ENCODE assay signal across 8 mouse cellular contexts in the genomic region with DNA sequence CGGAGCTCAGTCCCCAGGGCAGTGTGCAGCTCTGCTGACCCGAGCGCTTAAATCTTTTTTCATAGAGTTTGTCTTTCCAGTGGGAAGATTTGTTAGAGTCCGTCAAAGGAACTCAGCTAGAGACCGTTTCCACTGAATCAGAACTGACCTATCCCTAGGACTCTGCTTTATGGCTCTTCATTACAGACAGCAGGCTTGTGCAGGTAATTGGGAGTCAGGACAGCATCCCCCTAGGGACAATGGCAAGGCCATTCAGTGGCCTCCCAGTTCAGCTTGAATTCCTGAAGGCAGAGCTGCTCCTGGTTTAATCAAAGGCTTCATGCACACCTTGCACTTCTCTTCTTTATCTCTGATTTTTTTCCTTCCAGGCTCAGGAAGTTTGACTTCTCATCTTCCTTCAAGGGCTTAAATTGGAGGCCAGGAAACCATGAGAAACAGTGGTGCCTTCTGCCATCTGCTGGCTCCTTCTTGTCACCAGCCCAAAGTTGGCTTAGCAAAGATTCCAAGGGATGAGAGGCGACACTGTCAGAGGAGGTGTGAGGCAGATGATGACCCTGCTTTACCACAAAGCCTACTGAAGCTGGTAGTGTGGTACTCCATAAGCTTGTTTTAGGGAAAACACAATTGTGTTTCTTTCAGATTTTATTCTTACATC.
A peak's percentile ranks its signal among the peaks of the same experiment; 100 is the strongest.
DNase-seq lines count a peak whose midpoint lies in the region; ATAC-seq and TF ChIP-seq lines count a peak whose summit lies in the region.

No protein-coding gene starts in this region.

- H3K9me3 ChIP-seq in forebrain, embryonic 13.5 days (replicated peaks), result no peaks in the 10 kb centered on the region
- no peaks in the 10 kb centered on the region for H3K9me3 ChIP-seq in forebrain, embryonic 15.5 days
- H3K9me3 ChIP-seq in hindbrain, postnatal 0 days (ENCODE audit: low read length), result no peaks in the 10 kb centered on the region
- no peaks in the 10 kb centered on the region for H3K9me3 ChIP-seq in midbrain, embryonic 13.5 days

- peak; percentile 30 for DNase-seq in 3T3-L1 (ENCODE audit: low read depth, low spot score)
- peak; percentile 86 for DNase-seq in hindbrain, postnatal 0 days (ENCODE audit: low spot score)
- no peak for DNase-seq in c-Kit-positive CD71-positive TER-119-positive erythroid progenitor cells, embryonic 14.5 days (ENCODE audit: low spot score)
- no peak for DNase-seq in testis, postnatal 14 days (ENCODE audit: low spot score)

- no peak overlapping the region for H3K27ac ChIP-seq in forebrain, embryonic 13.5 days
- no peak overlapping the region for H3K27ac ChIP-seq in forebrain, embryonic 15.5 days (replicated peaks)
- no peak overlapping the region for H3K27ac ChIP-seq in hindbrain, postnatal 0 days
- no peak overlapping the region for H3K27ac ChIP-seq in midbrain, embryonic 13.5 days

- TF ChIP-seq CTCF in hindbrain, postnatal 0 days (IDR thresholded peaks at IDR 0.05; ENCODE audit: low read depth), result peak; percentile 88

- H3K4me1 ChIP-seq in forebrain, embryonic 13.5 days, result peaks cover 13% of the 10 kb centered on the region
- peaks cover 7% of the 10 kb centered on the region for H3K4me1 ChIP-seq in forebrain, embryonic 15.5 days
- no peaks in the 10 kb centered on the region for H3K4me1 ChIP-seq in hindbrain, postnatal 0 days (ENCODE audit: insufficient read depth, low read length)
- H3K4me1 ChIP-seq in midbrain, embryonic 13.5 days (replicated peaks), result peaks cover 8% of the 10 kb centered on the region

- ATAC-seq in forebrain, embryonic 13.5 days, result peak; percentile 60
- no peak; the same call in 1 of the 2 replicates for ATAC-seq in forebrain, embryonic 15.5 days (replicated peaks)
- ATAC-seq in common myeloid progenitor, adult 5-6 weeks (replicated peaks; ENCODE audit: low read depth, poor library complexity, severe bottlenecking), result 0 out of 2 replicates have a peak, but pooled peaks have one; percentile 39
- ATAC-seq in hindbrain, postnatal 0 days, result peak; percentile 61
- ATAC-seq in midbrain, embryonic 13.5 days, result peak; percentile 71

- H3K9ac ChIP-seq in forebrain, embryonic 13.5 days, result no peak overlapping the region
- no peak overlapping the region for H3K9ac ChIP-seq in forebrain, embryonic 15.5 days (replicated peaks)
- H3K9ac ChIP-seq in hindbrain, postnatal 0 days (replicated peaks; ENCODE audit: low read length), result no peak overlapping the region
- H3K9ac ChIP-seq in midbrain, embryonic 13.5 days (replicated peaks), result no peak overlapping the region

- 41% methylated on average over 6 of the region's 6 CpGs for WGBS in forebrain, embryonic 13.5 days
- 56% methylated on average over 6 of the region's 6 CpGs for WGBS in forebrain, embryonic 15.5 days
- 58% methylated on average over 6 of the region's 6 CpGs for WGBS in hindbrain, postnatal 0 days
- WGBS in midbrain, embryonic 13.5 days, result 60% methylated on average over 6 of the region's 6 CpGs

- H3K4me2 ChIP-seq in forebrain, embryonic 13.5 days, result no peak overlapping the region
- H3K4me2 ChIP-seq in forebrain, embryonic 15.5 days (replicated peaks), result no peak overlapping the region
- H3K4me2 ChIP-seq in hindbrain, postnatal 0 days (ENCODE audit: low read depth, low read length), result no peak overlapping the region
- H3K4me2 ChIP-seq in midbrain, embryonic 13.5 days (replicated peaks), result no peak overlapping the region

- H3K4me3 ChIP-seq in forebrain, embryonic 13.5 days, result no peak overlapping the region
- no peak overlapping the region for H3K4me3 ChIP-seq in forebrain, embryonic 15.5 days
- H3K4me3 ChIP-seq in hindbrain, postnatal 0 days (ENCODE audit: low read length), result no peak overlapping the region
- H3K4me3 ChIP-seq in midbrain, embryonic 13.5 days (replicated peaks), result no peak overlapping the region

- H3K36me3 ChIP-seq in forebrain, embryonic 13.5 days (ENCODE audit: poor library complexity, severe bottlenecking), result no peaks in the 10 kb centered on the region
- H3K36me3 ChIP-seq in forebrain, embryonic 15.5 days, result no peaks in the 10 kb centered on the region
- H3K36me3 ChIP-seq in hindbrain, postnatal 0 days (ENCODE audit: insufficient read depth, low read length), result no peaks in the 10 kb centered on the region
- H3K36me3 ChIP-seq in midbrain, embryonic 13.5 days, result no peaks in the 10 kb centered on the region

- H3K27me3 ChIP-seq in forebrain, embryonic 13.5 days, result no peaks in the 10 kb centered on the region
- H3K27me3 ChIP-seq in forebrain, embryonic 15.5 days, result no peaks in the 10 kb centered on the region
- H3K27me3 ChIP-seq in hindbrain, postnatal 0 days (ENCODE audit: insufficient read depth, low read length), result no peaks in the 10 kb centered on the region
- H3K27me3 ChIP-seq in midbrain, embryonic 13.5 days, result no peaks in the 10 kb centered on the region

Comparison
In these comparisons a context has a peak if more than half of its experiments do, and no peak if none do; other contexts are left out.
1. DNase-seq: peak in 3T3-L1 (single experiment) and hindbrain, postnatal 0 days (single experiment); none in c-Kit-positive CD71-positive TER-119-positive erythroid progenitor cells, embryonic 14.5 days (single experiment) and testis, postnatal 14 days (single experiment).